Comparison of ENCODE assay signal across 12 mouse cellular contexts in genomic region chr7:96609854-96610586, GRCm38 (mm10).
DNase-seq lines count a peak whose midpoint lies in the region; ATAC-seq and TF ChIP-seq lines count a peak whose summit lies in the region.
"Had no signal": no experiment of that assay in that cellular context is flagged by ENCODE, and none has a peak within 500 bp of the region (broad histone marks: within the 10 kb centered on the region; RNA-seq: fewer than 3 reads in every experiment).

No protein-coding gene starts in this region.

- no peak for TF ChIP-seq CTCF in midbrain, postnatal 0 days (IDR thresholded peaks at IDR 0.05)

- H3K9me3 ChIP-seq in intestine, embryonic 15.5 days = no peaks in the 10 kb centered on the region
- no peaks in the 10 kb centered on the region for H3K9me3 ChIP-seq in intestine, embryonic 16.5 days (ENCODE audit: control insufficient read depth, low read length)
- no peaks in the 10 kb centered on the region for H3K9me3 ChIP-seq in midbrain, postnatal 0 days (ENCODE audit: low read length)
- H3K9me3 ChIP-seq in midbrain, embryonic 13.5 days = no peaks in the 10 kb centered on the region
- H3K9me3 ChIP-seq in limb, embryonic 11.5 days (ENCODE audit: control insufficient read depth, low read length) = no peaks in the 10 kb centered on the region
- H3K9me3 ChIP-seq: forebrain, embryonic 12.5 days; midbrain, embryonic 10.5 days had no signal

- 33% methylated on average over 10 of the region's 10 CpGs for WGBS in intestine, embryonic 15.5 days
- WGBS in intestine, embryonic 16.5 days = 34% methylated on average over 10 of the region's 10 CpGs
- 51% methylated on average over 10 of the region's 10 CpGs for WGBS in midbrain, postnatal 0 days
- WGBS in midbrain, embryonic 13.5 days = 64% methylated on average over 10 of the region's 10 CpGs
- 4% methylated on average over 10 of the region's 10 CpGs for WGBS in limb, embryonic 11.5 days

- H3K9ac ChIP-seq in intestine, embryonic 15.5 days = no peak overlapping the region
- H3K9ac ChIP-seq in intestine, embryonic 16.5 days (ENCODE audit: low read depth, low read length) = no peak overlapping the region
- no peak overlapping the region for H3K9ac ChIP-seq in midbrain, postnatal 0 days (replicated peaks; ENCODE audit: low read length, poor library complexity, severe bottlenecking)
- no peak overlapping the region for H3K9ac ChIP-seq in midbrain, embryonic 13.5 days (replicated peaks)
- H3K9ac ChIP-seq in limb, embryonic 11.5 days (ENCODE audit: low read length) = no peak overlapping the region
- H3K9ac ChIP-seq: forebrain, embryonic 12.5 days had no signal

- peak; percentile 15 for DNase-seq in midbrain, postnatal 0 days (ENCODE audit: low spot score)
- peak; percentile 80 for DNase-seq in limb, embryonic 11.5 days (ENCODE audit: low spot score)
- DNase-seq in telencephalon, adult 2 months (ENCODE audit: low read depth, low spot score) = peak; percentile 13
- DNase-seq in urinary bladder, postnatal 25 days (ENCODE audit: low spot score) = no peak
- DNase-seq: adrenal gland, adult 2 months; cerebellum, postnatal 10 days; gastrocnemius, postnatal 25 days had no signal

- no peaks in the 10 kb centered on the region for H3K4me1 ChIP-seq in intestine, embryonic 15.5 days (replicated peaks)
- H3K4me1 ChIP-seq in intestine, embryonic 16.5 days (ENCODE audit: control insufficient read depth, insufficient read depth, low read length) = no peaks in the 10 kb centered on the region
- no peaks in the 10 kb centered on the region for H3K4me1 ChIP-seq in midbrain, postnatal 0 days (ENCODE audit: insufficient read depth, low read length)
- no peaks in the 10 kb centered on the region for H3K4me1 ChIP-seq in midbrain, embryonic 13.5 days (replicated peaks)
- peaks cover 11% of the 10 kb centered on the region for H3K4me1 ChIP-seq in limb, embryonic 11.5 days (ENCODE audit: control insufficient read depth, insufficient read depth, low read length)

- H3K27ac ChIP-seq in intestine, embryonic 15.5 days = no peak overlapping the region
- no peak overlapping the region for H3K27ac ChIP-seq in intestine, embryonic 16.5 days (ENCODE audit: low read length)
- no peak overlapping the region for H3K27ac ChIP-seq in midbrain, postnatal 0 days (ENCODE audit: low read depth, low read length)
- no peak overlapping the region for H3K27ac ChIP-seq in midbrain, embryonic 13.5 days
- peak overlapping the region; percentile 71 for H3K27ac ChIP-seq in limb, embryonic 11.5 days (replicated peaks; ENCODE audit: low read depth, low read length)
- H3K27ac ChIP-seq: forebrain, embryonic 12.5 days; midbrain, embryonic 10.5 days had no signal

- ATAC-seq in intestine, embryonic 15.5 days = no peak; the same call in 1 of the 2 replicates
- no peak for ATAC-seq in intestine, embryonic 16.5 days
- no peak for ATAC-seq in midbrain, postnatal 0 days (ENCODE audit: low FRiP score)
- no peak for ATAC-seq in midbrain, embryonic 13.5 days
- ATAC-seq in limb, embryonic 11.5 days (ENCODE audit: insufficient number of reproducible peaks, low FRiP score, low TSS enrichment, low read depth) = peak; percentile 88

- no peaks in the 10 kb centered on the region for H3K27me3 ChIP-seq in intestine, embryonic 15.5 days (replicated peaks)
- no peaks in the 10 kb centered on the region for H3K27me3 ChIP-seq in intestine, embryonic 16.5 days (replicated peaks; ENCODE audit: control insufficient read depth, insufficient read depth, low read length)
- H3K27me3 ChIP-seq in midbrain, postnatal 0 days (ENCODE audit: insufficient read depth, low read length) = no peaks in the 10 kb centered on the region
- H3K27me3 ChIP-seq in midbrain, embryonic 13.5 days = no peaks in the 10 kb centered on the region
- H3K27me3 ChIP-seq in limb, embryonic 11.5 days (ENCODE audit: control insufficient read depth, insufficient read depth, low read length) = no peaks in the 10 kb centered on the region
- H3K27me3 ChIP-seq: forebrain, embryonic 12.5 days had no signal

- no peaks in the 10 kb centered on the region for H3K36me3 ChIP-seq in intestine, embryonic 15.5 days
- H3K36me3 ChIP-seq in intestine, embryonic 16.5 days (ENCODE audit: control insufficient read depth, insufficient read depth, low read length) = no peaks in the 10 kb centered on the region
- H3K36me3 ChIP-seq in midbrain, postnatal 0 days (ENCODE audit: insufficient read depth, low read length) = no peaks in the 10 kb centered on the region
- H3K36me3 ChIP-seq in midbrain, embryonic 13.5 days = no peaks in the 10 kb centered on the region
- H3K36me3 ChIP-seq in limb, embryonic 11.5 days (ENCODE audit: control insufficient read depth, insufficient read depth, low read length) = no peaks in the 10 kb centered on the region
- H3K36me3 ChIP-seq: forebrain, embryonic 12.5 days; midbrain, embryonic 10.5 days had no signal

- no peak overlapping the region for H3K4me3 ChIP-seq in intestine, embryonic 15.5 days (replicated peaks)
- no peak overlapping the region for H3K4me3 ChIP-seq in intestine, embryonic 16.5 days (ENCODE audit: low read length)
- H3K4me3 ChIP-seq in midbrain, postnatal 0 days (ENCODE audit: low read depth, low read length) = no peak overlapping the region
- H3K4me3 ChIP-seq in midbrain, embryonic 13.5 days (replicated peaks) = no peak overlapping the region
- no peak overlapping the region for H3K4me3 ChIP-seq in limb, embryonic 11.5 days (ENCODE audit: low read depth, low read length)
- H3K4me3 ChIP-seq: forebrain, embryonic 12.5 days; midbrain, embryonic 10.5 days had no signal

- peak overlapping the region; percentile 26; the same call in 1 of the 2 replicates for H3K4me2 ChIP-seq in intestine, embryonic 15.5 days (replicated peaks)
- H3K4me2 ChIP-seq in intestine, embryonic 16.5 days (ENCODE audit: low read depth, low read length) = no peak overlapping the region
- no peak overlapping the region for H3K4me2 ChIP-seq in midbrain, postnatal 0 days (ENCODE audit: low read depth, low read length, poor library complexity, severe bottlenecking)
- no peak overlapping the region for H3K4me2 ChIP-seq in midbrain, embryonic 13.5 days (replicated peaks)
- H3K4me2 ChIP-seq in limb, embryonic 11.5 days (ENCODE audit: low read depth, severe bottlenecking) = peak overlapping the region; percentile 21; the same call in 1 of the 2 replicates
- H3K4me2 ChIP-seq: forebrain, embryonic 12.5 days had no signal

Comparison
In these comparisons a context has a peak if more than half of its experiments do, and no peak if none do; other contexts are left out.
1. H3K4me2 ChIP-seq: peak in intestine, embryonic 15.5 days (single experiment) and limb, embryonic 11.5 days (single experiment); none in intestine, embryonic 16.5 days (single experiment), midbrain, postnatal 0 days (single experiment) and midbrain, embryonic 13.5 days (single experiment).